Mouse (Mus musculus) urinary bladder, postnatal 25 days (tissue): ENCODE data around the gene Olfr1160.
"Not testable (repeated sequence)": the region's sequence is repeated elsewhere in the genome, so short reads cannot be mapped to it uniquely, and the experiment has no call there.

Experiments
- DNase-seq: peaks from one replicate; pipeline ENCODE4 v3.0.0; 2022; ENCODE audit warnings: low spot score

Olfr1160 gene

DNA sequence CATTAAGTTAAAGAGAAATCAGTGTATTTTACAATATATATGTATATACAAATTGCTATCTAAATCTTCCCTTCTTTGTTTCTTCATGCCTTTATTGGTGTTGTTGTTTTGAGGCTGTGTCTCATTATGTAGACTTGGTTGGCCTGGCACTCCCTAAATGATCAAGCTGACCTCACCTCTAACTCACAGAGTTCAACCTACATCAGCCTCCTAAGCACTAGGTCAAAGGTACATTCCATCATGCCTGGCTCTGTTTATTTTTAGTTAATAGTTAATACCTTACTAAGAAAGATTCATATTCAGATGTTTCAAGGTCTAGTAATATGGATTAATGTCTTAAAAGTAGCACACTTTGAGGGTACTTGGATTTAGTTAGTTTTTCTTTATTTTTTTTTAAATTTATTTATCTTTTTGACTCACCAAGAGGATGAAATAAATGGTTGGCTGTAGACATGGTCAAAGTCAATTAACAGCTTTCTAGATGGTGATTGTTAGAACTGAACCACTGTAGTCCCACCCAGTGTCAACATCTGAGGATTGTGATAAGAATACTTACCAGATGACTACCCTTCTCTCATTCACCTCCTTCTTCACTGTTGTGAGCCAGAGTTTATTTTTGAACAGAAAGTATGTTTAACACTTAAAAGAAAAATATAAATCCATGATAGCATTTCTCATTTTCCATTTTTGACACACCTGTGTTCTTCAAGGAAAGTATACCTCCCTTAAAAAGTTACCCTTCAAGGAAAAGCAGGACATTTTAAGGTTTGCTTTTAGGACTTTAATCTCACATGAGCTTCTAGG is at the start of gene Olfr1160:
Olfr1160 (minus strand) TSS at position 754 of the 804 bp plus-strand sequence.
- DNase-seq: no peak

DNA sequence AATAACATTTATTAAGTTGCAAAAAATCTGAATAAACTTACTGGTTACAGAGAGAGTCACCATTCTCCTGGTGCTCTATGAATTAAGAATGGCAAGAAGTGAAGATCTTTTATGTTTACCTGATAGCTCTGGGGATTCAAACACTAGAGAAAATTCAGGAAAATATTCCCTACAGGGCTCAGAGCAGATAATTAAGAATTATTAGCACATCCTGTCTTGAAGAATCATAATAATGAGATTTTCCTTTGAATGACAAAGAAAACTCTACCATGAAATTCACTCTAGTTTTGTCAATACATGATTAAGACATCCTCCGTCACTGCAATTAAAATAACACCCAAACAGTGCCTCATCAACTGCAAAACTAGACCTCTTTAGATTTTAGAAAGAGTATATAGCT is 43.0 kb upstream of the Olfr1160 start, which contains the start of gene Olfr1162:
Olfr1162 (minus strand) TSS at position 101 of the 400 bp plus-strand sequence.
- DNase-seq: no peak

DNA sequence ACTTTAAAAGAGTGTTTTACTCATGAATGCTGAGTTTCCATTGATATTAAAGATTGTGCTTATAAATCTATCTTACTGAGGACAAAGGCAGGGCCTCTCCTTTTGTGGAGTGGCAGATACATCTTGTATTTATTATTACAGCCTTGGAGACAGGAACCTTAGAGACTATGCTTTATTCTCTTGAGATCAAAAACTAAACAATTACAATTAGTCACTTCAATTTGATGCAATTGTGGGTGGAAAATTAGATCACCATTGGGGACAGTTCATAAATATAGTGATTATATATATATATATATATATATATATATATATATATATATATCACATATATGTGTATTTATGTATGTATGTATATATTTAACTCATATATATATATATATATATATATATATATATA is 29.5 kb upstream of the Olfr1160 start, which contains the start of gene Olfr73:
Olfr73 (minus strand) TSS at position 101 of the 400 bp plus-strand sequence.
- no peak for DNase-seq

DNA sequence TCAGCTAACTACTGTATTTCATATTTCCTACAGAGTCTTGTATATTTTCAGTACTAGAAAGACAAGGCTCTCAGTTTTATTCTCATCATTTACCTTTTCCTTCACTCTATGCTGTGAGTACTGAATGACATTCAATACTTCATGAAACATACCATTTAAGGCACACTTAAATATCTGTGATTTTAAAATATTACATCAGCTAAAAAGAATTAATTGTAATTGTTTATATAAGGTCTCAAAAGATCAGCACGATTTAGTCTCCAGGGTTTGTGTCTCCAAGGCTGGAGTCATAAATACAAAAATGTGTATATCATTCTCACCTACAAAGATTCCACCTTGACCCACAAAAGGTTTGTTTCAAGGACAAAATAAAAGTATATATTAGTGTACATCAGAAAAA is 14.4 kb upstream of the Olfr1160 start, which contains the start of gene Olfr1161:
Olfr1161 (plus strand) TSS at position 301 of the 400 bp plus-strand sequence.
- DNase-seq: not testable (repeated sequence)

DNA sequence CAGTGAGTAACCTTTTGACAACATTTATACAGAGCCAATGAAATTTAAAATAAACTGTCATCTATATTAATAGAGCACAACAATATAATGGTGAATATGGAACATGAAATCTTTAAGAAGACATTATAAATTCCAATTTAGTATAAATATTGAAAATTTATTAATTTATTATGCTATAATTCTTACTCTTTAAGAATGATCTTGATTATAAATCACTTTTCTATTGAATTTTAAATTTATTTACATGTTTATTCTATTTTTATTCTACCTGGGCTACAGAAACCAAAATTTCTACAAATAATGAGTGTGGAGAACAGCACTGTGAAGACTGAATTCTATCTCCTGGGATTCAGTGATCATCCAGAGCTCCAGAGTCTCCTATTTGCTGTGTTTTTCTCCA is 18.3 kb downstream of the Olfr1160 start, which contains the start of gene Olfr1158:
Olfr1158 (plus strand) TSS at position 301 of the 400 bp plus-strand sequence.
- no peak for DNase-seq

DNA sequence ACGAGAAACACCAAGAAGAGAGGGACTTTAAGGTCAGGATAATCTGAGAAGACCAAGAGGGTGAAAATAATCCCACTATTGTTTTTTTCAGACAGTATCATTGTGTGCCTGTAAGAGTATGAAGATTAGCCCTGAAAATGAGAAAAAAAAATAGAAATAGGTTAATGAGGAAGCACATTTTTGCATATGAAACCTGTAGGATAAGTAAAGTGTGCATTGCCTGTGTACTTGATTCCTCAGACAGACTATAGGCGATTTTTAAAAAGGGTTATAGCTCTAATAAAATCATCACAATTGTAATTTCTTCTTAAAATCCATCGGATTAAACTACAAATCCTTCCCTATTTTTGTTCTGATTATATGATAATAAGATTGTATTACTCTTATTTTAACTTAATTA is 33.5 kb downstream of the Olfr1160 start, which contains the start of gene Olfr74:
Olfr74 (minus strand) TSS at position 101 of the 400 bp plus-strand sequence.
- no peak for DNase-seq

GRCm38 (mm10) chr2:87968199-87968598 is 39.9 kb downstream of the Olfr1160 start, which contains the start of gene Olfr1157:
Gene Olfr1157, minus strand, starts transcription at chr2:87968299.
- no peak for DNase-seq

DNA sequence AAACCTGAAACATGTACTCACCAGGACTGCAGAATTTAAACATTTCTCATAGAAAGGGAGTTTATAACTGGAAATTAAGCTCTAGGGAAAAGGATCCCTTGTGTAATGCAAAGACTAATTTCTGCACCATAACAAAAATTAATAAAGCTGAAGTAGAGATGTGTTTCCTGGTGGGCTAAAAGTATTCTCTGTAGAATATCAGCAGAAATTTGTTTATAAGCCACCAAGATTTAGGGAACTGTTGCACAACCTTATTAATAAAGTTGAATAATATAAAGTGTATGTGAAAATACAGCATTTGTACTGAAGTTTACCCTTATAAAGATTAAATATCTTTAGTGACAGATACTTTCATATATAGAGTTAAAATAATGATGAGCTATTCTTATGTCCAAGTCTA is 55.1 kb downstream of the Olfr1160 start, which contains the start of gene Olfr1156:
Olfr1156 (minus strand) TSS at position 101 of the 400 bp plus-strand sequence.
- DNase-seq: no peak
